Mouse (Mus musculus) stomach, adult 2 months (tissue): Measurements from ENCODE around the gene Rab6a. TPM values are rescaled to one million over a fixed set of nuclear protein-coding genes. Genes with fewer than 3 reads are reported as not detected.

Experiments used
- polyA plus RNA-seq: library from polyadenylated mRNA; depleted of rRNA; stranded (reverse); fragments of >200 nt; gene quantifications from 2 replicates; pipeline ENCODE4 v1.2.3, GENCODE M21; 2012; rRNA removed

The Rab6a gene
- polyA plus RNA-seq: 9.6 and 15.8 TPM in 2 replicates

DNA sequence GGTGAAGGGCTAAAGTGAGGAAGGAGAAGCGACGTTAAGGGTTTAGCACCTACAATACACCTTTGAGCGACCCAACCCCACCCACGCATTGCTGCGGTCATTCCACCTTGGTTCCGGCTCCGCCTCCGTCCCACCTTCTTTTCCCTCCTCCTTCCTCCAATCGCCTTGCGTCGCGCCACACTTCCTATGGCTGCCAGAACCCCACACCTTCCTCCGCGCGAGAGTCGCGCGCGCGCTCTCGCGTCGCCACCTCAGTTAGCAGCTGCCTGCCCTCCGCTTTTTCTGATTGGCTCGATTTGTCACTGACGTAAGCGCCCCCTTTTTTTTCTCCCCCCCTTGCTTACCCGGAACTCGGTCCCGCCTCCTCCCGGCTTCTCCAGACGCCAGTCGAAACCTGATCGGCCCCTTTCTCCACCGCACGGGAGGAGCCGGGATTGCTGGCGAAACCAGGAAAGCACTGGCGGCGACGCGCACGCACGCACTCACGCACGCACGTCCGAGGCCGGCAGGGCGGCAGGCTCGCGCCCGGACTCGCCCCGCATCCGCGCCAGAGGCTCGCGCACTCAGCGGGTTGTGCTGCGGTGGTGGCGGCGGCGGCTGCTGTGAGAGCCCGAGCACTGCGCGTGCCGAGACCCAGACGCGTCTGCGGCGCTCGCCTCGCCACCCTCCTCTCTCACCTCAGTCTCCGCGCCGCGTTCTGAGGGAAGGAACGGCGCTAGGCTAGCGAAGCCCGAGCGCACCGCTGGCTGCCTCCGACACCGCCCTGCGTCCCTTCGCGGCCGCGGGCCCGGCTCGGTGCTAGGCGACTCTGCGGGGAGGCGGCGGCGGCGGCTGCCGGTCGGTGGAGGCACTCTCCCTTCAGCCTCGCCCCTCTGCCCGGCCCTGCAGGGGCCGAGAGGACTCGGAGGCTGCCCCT lies at the start of gene Rab6a:
Gene Rab6a (plus strand): TSS at position 197 of the 916 bp plus-strand sequence.

DNA sequence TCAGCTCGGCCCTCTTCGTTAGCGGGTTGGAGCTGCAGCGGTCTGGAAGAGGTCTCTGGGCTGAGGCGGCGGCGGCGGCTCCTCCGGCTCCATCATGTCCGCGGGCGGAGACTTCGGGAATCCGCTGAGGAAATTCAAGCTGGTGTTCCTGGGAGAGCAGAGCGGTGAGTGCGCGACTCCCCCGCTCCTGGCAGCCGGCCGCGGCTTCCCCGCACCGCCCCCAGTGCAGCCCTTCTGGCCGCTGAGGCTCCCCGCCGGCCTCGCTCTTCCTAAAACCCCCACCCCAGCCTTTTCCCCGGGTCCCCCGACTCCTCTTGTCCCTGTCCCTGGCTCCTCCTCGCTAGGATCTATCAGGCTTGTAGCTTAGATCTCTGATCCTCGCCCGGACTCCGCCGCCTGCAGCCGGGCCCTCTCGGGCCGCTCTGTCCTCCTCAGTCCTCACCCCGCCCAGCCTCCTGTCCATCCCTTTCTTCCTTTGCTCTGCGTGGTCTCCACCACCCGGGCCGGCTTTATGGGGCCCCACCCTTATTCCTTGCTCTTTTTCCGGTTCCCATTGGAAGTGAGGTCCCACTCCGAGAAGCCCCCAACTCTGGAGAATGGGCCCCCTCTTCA lies 1.0 kb downstream of the Rab6a start, which contains the start of gene Mrpl48:
Gene Mrpl48 (minus strand): TSS at position 172 of the 612 bp plus-strand sequence.

DNA sequence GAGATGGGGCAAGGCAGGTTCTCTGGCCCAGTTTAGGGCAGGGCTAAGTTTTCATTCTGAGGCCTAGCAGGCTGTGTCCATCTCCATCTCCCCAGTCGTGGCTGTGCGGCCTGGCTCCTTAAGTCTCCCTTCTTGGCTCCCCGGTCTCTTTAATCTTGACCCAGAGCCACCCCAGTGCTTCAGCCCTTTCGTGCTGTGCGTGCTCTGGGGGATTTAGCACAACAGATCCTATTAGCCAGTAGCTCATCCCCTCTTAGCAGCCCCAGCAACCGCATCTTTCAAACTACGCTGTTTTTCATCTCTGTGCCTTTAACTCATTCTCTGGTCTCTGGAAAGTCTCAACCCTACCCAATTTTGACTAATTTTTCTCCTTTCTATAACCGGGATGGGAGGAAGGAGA lies 55.0 kb downstream of the Rab6a start, which contains the start of gene Plekhb1:
Gene Plekhb1 (minus strand): TSS at position 184 of the 400 bp plus-strand sequence.

Other genes with a start within 250 kb of the Rab6a start
- gene C2cd3, start 235.2 kb upstream of the Rab6a start, polyA plus RNA-seq: 5.1 and 5.9 TPM in 2 replicates
- 45.0 and 47.3 TPM in 2 replicates for gene Ppme1, start 235.1 kb upstream of the Rab6a start, polyA plus RNA-seq
- gene Ucp3, start 134.4 kb upstream of the Rab6a start, polyA plus RNA-seq: 0.84 and 1.6 TPM in 2 replicates
- 804 and 1,013 TPM in 2 replicates for gene Ucp2, start 114.1 kb upstream of the Rab6a start, polyA plus RNA-seq
- gene Dnajb13, start 92.5 kb upstream of the Rab6a start, polyA plus RNA-seq: 0.12 and 0.16 TPM in 2 replicates
- gene Coa4, start 70.3 kb upstream of the Rab6a start, polyA plus RNA-seq: 8.1 and 8.5 TPM in 2 replicates
- gene Mrpl48, start 891 bp downstream of the Rab6a start, polyA plus RNA-seq: 2.4 and 4.5 TPM in 2 replicates
- gene Plekhb1, start 55.0 kb downstream of the Rab6a start, polyA plus RNA-seq: 20.1 and 24.3 TPM in 2 replicates
- gene Fam168a, start 99.2 kb downstream of the Rab6a start, polyA plus RNA-seq: 21.9 and 23.5 TPM in 2 replicates